Mouse (Mus musculus) liver, embryonic 14.5 days (tissue): ENCODE results near the gene Ap3b1.

Experiments used
- CTCF ChIP-seq: IDR thresholded peaks from 2 replicates; pipeline ENCODE4 v1.5.1; 2016; ENCODE audit warnings: antibody characterized with exemption, low read depth, control low read depth
- EP300 ChIP-seq: IDR thresholded peaks from 2 replicates; pipeline ENCODE4 v1.6.1; 2016; ENCODE audit warnings: antibody characterized with exemption, low read depth

DNA sequence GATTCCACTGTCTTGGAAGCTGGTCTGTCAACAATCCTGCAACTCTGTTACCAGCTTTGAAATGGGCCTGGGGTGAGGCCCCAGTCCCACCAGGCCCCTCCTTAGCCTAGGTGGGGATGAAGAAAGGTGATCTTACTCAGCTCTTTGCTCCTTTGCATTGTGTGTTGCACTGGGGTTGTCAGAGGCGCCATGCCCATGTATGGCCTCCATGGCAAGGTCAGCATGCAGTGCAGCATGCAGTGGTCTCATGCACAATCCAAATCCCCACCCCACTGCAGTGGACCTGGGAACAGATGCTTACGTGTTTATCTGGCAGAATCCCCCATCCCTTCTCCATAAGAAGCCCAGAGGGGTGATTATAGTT is 218.4 kb downstream of the Ap3b1 start:
- no peak for TF ChIP-seq CTCF
- TF ChIP-seq EP300: no peak
